Mouse (Mus musculus) heart, postnatal 0 days (tissue): Measurements from ENCODE around the gene Mapk9. TPM values are rescaled to one million over a fixed set of nuclear protein-coding genes. Genes with fewer than 3 reads are reported as not detected.

ENCODE experiments used
- ATAC-seq: fragments of 200-750 bp; cut with Nextera tagmentation; 2 replicates; pipeline ENCODE4 v1.8.0; 2017; ENCODE audit warnings: low read depth, moderate number of reproducible peaks, moderate library complexity; ENCODE audit not compliant: insufficient read depth
- DNase-seq: peaks from one replicate; pipeline ENCODE4 v3.0.0-alpha.2; 2016; ENCODE audit warnings: low spot score
- H3K27ac ChIP-seq: fragments of 300-500 bp; sonication (generic); 2 replicates; pipeline ENCODE4 v1.5.1; 2014; ENCODE audit warnings: low read depth, mild to moderate bottlenecking
- H3K27me3 ChIP-seq: fragments of 300-500 bp; sonication (generic); 2 replicates; pipeline ENCODE4 v1.6.1; 2014; ENCODE audit warnings: low read length, mixed read lengths; ENCODE audit not compliant: control insufficient read depth, insufficient read depth
- H3K36me3 ChIP-seq: fragments of 300-500 bp; sonication (generic); replicated peaks from 2 replicates; pipeline ENCODE4 v1.6.1; 2014; ENCODE audit warnings: low read length, mixed read lengths; ENCODE audit not compliant: control insufficient read depth, insufficient read depth
- H3K4me1 ChIP-seq: fragments of 300-500 bp; sonication (generic); 2 replicates; pipeline ENCODE4 v1.6.1; 2014; ENCODE audit warnings: antibody characterized with exemption; ENCODE audit not compliant: control insufficient read depth, insufficient read depth
- H3K4me2 ChIP-seq: fragments of 300-500 bp; sonication (generic); 2 replicates; pipeline ENCODE4 v1.6.1; 2014; ENCODE audit warnings: low read depth, mild to moderate bottlenecking, low read length, moderate library complexity
- H3K4me3 ChIP-seq: fragments of 300-500 bp; sonication (generic); 2 replicates; pipeline ENCODE4 v1.5.1; 2014; ENCODE audit warnings: low read depth, low read length
- H3K9ac ChIP-seq: fragments of 300-500 bp; sonication (generic); replicated peaks from 2 replicates; pipeline ENCODE4 v1.6.1; 2014; ENCODE audit warnings: low read depth, low read length, mixed read lengths
- H3K9me3 ChIP-seq: fragments of 300-500 bp; sonication (generic); replicated peaks from 2 replicates; pipeline ENCODE4 v1.6.1; 2016; ENCODE audit warnings: low read length; ENCODE audit not compliant: control insufficient read depth
- CTCF ChIP-seq: IDR thresholded peaks from 2 replicates; pipeline ENCODE4 v1.5.1; 2016; ENCODE audit warnings: antibody characterized with exemption, control low read depth, low read depth
- EP300 ChIP-seq: IDR thresholded peaks from 2 replicates; pipeline ENCODE4 v1.6.1; 2016; ENCODE audit warnings: antibody characterized with exemption, low read depth
- WGBS: fragments of 180-500 bp; shearing (Covaris S2); extraction: QIAGEN DNeasy Blood & Tissue Kit; methylation state at CpG from one replicate; pipeline ENCODE4 v1.1.7; 2014; 5-methylcytosine and 5-hydroxymethylcytosine counted together
- polyA plus RNA-seq: library from polyadenylated mRNA; unstranded; fragments of >200 nt; fragmentation: Nextera tagmentation; extraction: Ambion mirVana; gene quantifications from 2 replicates; pipeline ENCODE4 v1.2.1, GENCODE M21; 2015
- total RNA-seq: library from RNA; depleted of rRNA; stranded (reverse); fragments of >200 nt; gene quantifications from 2 replicates; pipeline ENCODE4 v1.2.3, GENCODE M21; 2014; ENCODE audit warnings: low replicate concordance

The Mapk9 gene
- total and polyA plus RNA-seq, 2 experiments from 2014 or later, result 25.4 to 37.2 TPM

DNA sequence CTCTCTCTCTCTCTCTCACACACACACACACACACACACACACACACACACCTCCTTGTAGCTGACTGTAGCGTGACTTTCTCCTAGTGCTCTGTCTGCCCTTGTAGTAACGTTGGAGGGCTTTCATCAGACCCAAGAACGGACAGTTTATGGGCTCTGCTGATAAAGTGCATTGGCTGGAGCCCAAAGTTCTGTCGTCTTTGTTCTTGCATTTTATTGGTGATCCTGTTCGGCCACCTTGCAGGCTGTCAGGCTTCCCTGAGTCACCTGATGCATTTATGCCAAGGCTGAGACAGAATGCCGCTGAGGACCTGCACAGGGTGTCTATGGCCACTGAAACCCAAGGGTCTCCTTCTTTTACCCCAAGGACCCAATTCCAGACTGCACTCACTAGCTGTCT lies 53.5 kb downstream of the Mapk9 start:
- Histone ChIP-seq H3K27ac (no peak overlapping the region), H3K4me2 (no peak overlapping the region), H3K9ac (no peak overlapping the region), H3K4me1 (peaks cover 4% of the 10 kb centered on the region; the same call in 1 of the 2 replicates), H3K4me3 (no peak overlapping the region), H3K9me3 (0 out of 2 replicates have a peak, but pooled peaks cover 4% of the 10 kb centered on the region), H3K36me3 (no peaks in the 10 kb centered on the region), H3K27me3 (peaks cover 44% of the 10 kb centered on the region)
- no peak for TF ChIP-seq EP300
- no peak for TF ChIP-seq CTCF
- WGBS, result 29% methylated on average over 6 of the region's 6 CpGs
- no peak for ATAC-seq
- no peak for DNase-seq

GRCm38 (mm10) chr11:49900962-49901658 lies 54.6 kb downstream of the Mapk9 start:
- ATAC-seq (peak; percentile 27; the same call in 1 of the 2 replicates), DNase-seq (no peak)
- H3K27ac ChIP-seq, result no peak overlapping the region
- no peaks in the 10 kb centered on the region for H3K36me3 ChIP-seq
- peaks cover 4% of the 10 kb centered on the region; the same call in 1 of the 2 replicates for H3K4me1 ChIP-seq
- TF ChIP-seq EP300, result no peak
- TF ChIP-seq CTCF, result no peak
- WGBS, result 27% methylated on average over 15 of the region's 15 CpGs
- peaks cover 44% of the 10 kb centered on the region for H3K27me3 ChIP-seq
- H3K9ac ChIP-seq, result no peak overlapping the region
- peak overlapping the region; percentile 100 for H3K4me2 ChIP-seq
- peak overlapping the region; percentile 69 for H3K4me3 ChIP-seq
- H3K9me3 ChIP-seq, result 0 out of 2 replicates have a peak, but pooled peaks cover 4% of the 10 kb centered on the region

- no peak for TF ChIP-seq EP300
- TF ChIP-seq CTCF, result peak; percentile 46
- DNase-seq, result peak; percentile 27
- Histone ChIP-seq H3K36me3 (no peaks in the 10 kb centered on the region), H3K4me1 (peaks cover 4% of the 10 kb centered on the region; the same call in 1 of the 2 replicates), H3K4me2 (peak within 1 kb of the TSS; percentile 100), H3K27me3 (peaks cover 44% of the 10 kb centered on the region), H3K9ac (peak within 1 kb of the TSS; percentile 64), H3K4me3 (peak within 1 kb of the TSS; percentile 69), H3K27ac (no peak within 1 kb of the TSS), H3K9me3 (0 out of 2 replicates have a peak, but pooled peaks cover 4% of the 10 kb centered on the region)
- ATAC-seq, result peak; percentile 75
- WGBS, result 3% methylated on average over 74 of the region's 99 CpGs
Observed at GRCm38 (mm10) chr11:49901659-49902458, 55.3 kb downstream of the Mapk9 start, which contains the start of gene Rasgef1c. Gene Rasgef1c (plus strand): TSS chr11:49901835.

GRCm38 (mm10) chr11:49903333-49903732 lies 56.8 kb downstream of the Mapk9 start:
- Histone ChIP-seq H3K9ac (no peak overlapping the region), H3K27me3 (peaks cover 44% of the 10 kb centered on the region), H3K4me3 (no peak overlapping the region), H3K36me3 (no peaks in the 10 kb centered on the region), H3K4me1 (peaks cover 4% of the 10 kb centered on the region; the same call in 1 of the 2 replicates), H3K9me3 (no peaks in the 10 kb centered on the region), H3K4me2 (no peak overlapping the region), H3K27ac (no peak overlapping the region)
- DNase-seq (peak; percentile 36), ATAC-seq (peak; percentile 52)
- peak; percentile 74 for TF ChIP-seq CTCF
- TF ChIP-seq EP300, result no peak
- WGBS, result 15% methylated on average over 7 of the region's 7 CpGs

GRCm38 (mm10) chr11:49918521-49919180 lies 72.1 kb downstream of the Mapk9 start:
- WGBS, result 63% methylated on average over 15 of the region's 15 CpGs
- H3K27me3 ChIP-seq, result no peaks in the 10 kb centered on the region
- H3K4me1 ChIP-seq, result no peaks in the 10 kb centered on the region

More at GRCm38 (mm10) chr11:49918521-49919180, 72.1 kb downstream of the Mapk9 start:
- Histone ChIP-seq H3K27ac (no peak overlapping the region), H3K36me3 (no peaks in the 10 kb centered on the region), H3K4me3 (no peak overlapping the region), H3K4me2 (no peak overlapping the region), H3K9me3 (no peaks in the 10 kb centered on the region), H3K9ac (no peak overlapping the region)
- TF ChIP-seq EP300, result no peak
- TF ChIP-seq CTCF, result no peak
- ATAC-seq (no peak), DNase-seq (no peak)
